Mouse (Mus musculus) cerebellum, postnatal 14 days (tissue): ENCODE measurements around the gene Gm28845.

Experiments used
- DNase-seq, 2 experiments: peaks; one replicate each; pipeline ENCODE4 v3.0.0; 2021; ENCODE audit warnings: mixed read lengths in 2 of 2

Gene Gm28845

DNA sequence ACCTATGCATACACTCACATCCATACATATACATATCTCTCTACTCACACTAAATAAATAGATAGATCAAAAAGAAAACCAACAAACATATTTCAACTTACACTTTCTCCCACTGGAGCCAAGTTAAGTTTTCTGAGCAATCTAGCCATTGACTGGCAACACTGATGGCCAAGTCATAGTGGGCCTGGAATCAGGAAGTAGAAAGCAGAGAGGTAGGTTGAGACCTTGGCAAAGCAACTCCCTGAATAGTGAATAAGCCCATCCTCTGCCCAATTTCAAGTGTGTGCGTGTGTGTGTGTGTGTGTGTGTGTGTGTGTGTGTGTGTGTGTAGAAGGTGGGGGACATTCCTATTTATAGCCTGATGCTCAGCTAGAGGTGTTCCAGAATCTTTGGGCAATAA, at the start of gene Gm28845:
Gm28845 (minus strand) TSS at position 121 of the 400 bp plus-strand sequence.
- no peak for DNase-seq

DNA sequence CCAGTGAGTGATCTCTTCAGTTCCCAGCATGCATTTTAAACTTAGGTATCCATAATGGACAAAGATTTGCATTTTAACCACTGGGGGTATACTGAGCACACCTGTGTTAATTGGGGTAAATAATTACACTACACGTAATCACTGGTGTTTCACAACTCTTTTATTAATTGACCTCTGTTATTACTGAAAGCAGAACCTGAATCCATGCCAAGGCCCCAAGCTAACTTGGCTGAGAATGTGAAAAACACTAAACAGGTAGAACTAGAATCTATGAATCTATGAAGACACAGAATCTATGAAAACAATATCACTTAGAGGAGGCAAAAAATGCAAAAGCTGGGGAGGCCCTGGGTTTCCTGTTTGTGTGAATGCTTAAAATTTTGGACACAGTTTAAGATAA, 48.1 kb upstream of the Gm28845 start:
- no peak for DNase-seq

DNA sequence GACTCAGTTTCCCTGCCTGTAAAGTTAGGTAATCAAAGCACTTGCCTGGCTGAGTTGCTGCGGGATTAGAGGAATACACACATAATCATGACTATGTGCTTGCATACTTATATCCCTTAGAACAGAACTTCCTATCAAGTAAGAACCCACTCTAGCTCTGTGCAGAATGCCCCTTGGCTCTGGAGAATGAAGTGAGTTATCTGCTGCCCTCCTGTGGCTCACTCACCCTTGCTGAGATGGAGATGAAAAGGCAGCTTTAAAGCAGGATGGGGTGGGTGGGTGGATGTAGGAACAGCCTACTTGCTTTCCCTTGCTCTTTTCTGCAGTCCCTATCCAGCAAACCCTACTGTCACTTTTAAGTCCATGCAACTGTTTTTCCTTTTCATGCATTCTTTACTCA, 42.9 kb upstream of the Gm28845 start:
- no peak for DNase-seq

DNA sequence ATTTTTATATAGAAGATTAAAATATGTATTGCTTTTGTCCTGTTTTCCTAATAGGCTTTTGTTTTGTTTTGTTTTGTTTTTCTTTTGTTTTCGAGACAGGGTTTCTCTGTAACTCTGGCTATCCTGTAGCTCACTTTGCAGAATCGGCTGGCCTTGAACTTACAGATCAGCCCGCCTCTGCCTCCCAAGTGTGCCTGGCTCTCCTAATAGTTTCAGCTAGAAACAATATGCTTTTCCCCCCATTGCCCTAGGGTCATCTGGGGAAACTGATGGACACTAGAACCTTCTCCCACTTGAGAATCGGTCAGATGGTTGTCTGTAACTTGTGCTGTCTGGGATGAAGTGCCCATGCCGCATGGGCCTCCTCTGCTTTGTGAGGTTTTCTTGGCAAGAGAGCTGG, 36.8 kb upstream of the Gm28845 start:
- no peak for DNase-seq

DNA sequence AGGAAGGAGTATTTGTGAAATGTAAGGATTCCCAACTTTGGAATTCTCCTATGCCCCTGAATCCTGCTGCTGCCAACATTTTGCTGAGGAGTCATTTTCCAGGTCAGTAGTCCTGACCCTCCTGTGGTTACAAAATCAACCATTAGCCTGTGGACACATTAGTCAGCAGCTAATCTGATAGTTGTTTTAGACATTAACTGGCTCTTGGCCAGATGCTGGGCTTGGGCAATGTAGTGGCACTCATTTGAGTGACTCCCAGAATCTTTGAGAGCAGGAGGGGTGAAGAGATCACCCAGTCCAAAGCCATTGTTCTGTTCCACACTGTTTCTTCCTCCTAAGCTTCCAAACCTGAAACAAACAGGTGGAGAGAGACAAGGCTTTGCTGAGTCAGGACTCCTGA, 35.5 kb upstream of the Gm28845 start:
- DNase-seq, result no peak

DNA sequence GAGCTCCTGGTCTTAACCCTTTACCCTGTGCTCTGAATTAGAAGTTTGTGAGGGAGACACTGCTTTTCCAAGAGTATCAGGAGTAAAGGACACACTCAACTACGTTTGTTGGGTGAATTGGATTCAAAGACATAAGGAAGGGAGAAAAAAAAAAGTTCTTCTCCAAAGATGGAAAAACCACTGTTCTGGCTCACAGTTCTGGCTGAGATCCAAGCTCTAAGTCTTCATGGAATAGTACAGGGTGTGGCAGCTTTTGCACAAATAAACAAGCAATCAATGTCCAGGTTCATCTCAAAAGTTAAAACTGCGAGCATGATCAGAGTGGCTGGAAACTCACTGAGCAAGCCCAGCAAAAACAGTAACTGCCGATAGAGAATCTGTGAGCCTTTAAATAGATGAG, 28.6 kb upstream of the Gm28845 start:
- no peak for DNase-seq

DNA sequence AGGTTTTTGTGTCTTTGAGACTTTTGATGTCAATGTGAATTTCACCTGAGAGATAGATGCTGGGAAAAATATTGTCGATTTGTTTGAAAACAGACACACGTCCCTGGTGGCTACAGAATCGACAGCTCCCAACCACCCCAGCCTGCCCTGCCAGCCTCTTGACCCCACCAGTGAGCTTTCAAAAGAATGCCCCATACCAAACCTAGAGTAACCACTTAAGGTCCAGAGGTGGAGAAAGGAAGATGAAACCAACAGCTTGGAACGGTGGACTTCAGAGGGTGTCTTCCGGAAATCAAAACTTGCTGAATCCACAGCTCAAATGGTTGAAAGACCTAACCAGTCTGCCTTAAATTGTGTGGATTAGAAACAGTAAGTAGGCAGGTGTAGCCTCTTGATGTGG, 28.0 kb upstream of the Gm28845 start:
- no peak for DNase-seq

DNA sequence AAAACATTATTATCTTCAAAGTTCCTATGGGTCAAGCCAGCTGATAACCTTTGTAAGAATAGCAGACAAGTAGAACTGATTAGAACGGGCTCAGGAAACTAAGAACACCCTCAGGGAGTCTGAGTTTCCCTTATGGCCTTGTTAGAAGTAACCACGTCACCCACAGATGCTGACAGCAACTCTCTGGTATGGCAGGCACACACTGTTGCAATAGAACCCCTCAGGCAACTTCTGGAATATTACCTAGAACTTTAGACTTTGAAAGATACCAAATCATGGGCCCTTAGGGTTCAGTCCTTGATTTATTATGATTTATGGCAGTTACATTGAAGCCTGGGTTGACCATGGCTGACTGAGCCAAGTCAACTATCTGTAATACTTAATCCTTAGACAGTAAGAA, 27.2 kb upstream of the Gm28845 start:
- no peak for DNase-seq

DNA sequence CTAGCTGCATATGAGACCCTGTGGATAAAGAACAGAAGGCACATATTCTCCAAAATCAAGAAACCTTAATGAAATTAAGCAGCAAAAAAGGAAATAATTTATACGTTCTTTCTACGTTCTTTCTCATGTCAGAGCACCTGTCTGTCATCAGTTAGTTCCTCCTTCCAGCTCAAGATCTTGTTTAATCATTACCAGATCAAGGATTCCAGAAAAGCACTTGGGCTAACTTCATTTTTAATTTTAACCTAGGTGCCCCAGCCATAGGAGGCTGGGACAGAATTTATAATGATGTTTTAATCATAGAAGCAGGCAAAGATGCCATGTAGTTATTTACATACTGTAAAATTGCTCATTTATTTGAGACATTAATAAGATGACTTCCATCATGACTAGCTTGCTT, 25.4 kb upstream of the Gm28845 start:
- DNase-seq, result no peak

DNA sequence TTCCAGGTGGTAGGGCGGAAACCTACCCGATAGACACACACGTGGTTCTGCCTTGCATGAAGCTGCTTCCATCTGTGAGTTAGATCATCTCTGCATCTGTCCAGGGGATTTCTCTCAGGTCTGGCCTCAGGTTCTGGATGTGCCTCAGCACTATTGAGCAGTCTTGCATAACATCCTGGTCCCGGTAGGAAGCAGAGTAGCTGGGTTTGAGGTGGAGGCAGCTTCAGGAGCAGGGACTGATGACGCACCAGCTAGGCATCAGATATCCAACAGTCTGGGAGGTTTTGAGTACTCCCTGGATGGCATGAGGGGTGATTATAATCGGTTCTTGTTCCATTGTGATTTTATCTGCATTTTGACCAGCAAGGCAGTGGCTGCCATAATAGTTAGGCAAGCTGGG, 18.2 kb upstream of the Gm28845 start:
- DNase-seq, result no peak

DNA sequence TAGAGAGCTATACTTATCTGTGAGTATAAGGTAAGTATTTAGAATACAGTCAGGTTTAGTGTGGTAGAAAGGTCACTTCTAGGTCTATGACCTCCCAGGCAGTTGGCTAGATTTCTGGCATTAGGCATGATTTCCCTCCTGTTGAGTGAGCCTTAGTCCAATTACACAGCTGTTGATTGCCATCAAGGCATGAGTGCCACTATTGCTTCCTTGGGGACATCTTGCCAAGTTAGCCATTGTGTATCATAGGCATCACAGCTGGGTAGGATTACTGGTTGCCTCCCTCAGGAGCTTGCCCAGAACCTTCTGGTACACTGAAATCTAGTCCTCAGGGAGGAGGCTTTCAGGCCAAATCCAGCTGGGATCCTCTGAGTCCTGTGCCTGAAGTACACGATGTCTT, 13.5 kb upstream of the Gm28845 start:
- DNase-seq, result no peak

DNA sequence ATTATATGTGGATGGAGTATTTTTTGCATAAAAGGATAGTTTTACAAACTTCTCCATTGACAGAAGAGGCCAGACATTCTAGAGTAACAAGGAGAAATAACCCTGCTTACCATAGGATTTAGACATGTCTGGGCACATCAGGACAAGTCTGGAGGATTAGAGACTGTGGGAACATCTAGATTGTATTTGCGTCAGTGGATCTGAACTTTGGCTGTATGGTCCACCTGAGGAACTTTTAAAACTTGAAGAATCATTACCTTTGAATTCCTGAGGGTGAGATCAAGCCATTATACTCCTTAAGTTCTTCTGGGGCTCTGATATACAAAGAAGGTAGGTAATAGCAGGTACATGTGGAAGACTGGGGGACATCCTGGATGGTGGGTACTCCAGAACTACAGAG, 12.3 kb upstream of the Gm28845 start:
- no peak for DNase-seq

DNA sequence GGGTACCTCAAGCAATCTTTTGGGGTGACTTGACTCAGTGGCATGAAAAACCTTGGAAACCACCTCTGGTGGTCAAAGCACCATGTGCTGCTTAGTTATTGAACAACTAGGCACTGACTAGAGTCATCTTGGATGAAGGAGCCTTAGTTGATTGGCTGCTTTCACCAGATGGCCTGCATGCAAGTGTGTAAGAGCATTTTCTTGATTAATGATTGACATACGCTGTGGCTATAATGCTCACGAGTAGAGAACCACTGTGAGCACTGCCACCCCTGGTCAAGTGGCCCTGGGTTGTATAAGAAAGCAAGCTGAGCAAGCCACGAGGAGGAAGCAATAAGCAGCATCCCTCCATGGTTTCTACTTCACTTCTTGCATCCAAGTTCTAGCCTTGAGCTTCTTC, 10.9 kb upstream of the Gm28845 start:
- DNase-seq, result no peak

DNA sequence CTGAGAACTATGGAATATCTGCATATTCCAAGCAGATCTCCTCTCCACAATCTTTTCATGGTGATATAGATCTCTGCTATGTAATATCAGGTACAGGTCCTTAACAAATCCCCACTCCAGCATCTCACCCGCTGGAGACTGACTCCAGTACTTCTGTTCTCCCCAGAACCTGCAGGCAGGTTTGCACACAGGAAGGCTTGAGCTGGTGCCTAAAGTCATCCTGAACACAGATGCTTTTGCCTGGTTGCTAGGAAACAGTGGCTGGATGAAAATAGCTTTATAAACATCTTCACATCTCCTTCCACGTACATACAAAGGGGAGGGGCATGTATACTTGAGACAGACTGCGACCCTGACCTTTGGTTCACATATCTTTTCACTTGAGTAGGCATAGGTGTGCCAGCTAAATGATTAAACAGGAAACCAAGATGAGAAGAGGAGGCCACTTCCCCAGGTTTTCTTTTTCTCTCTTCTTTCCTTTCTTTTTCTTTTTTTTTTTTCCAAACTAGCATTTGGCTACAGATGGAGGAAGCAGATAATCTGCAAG, 10.3 kb upstream of the Gm28845 start:
- DNase-seq, result no peak

DNA sequence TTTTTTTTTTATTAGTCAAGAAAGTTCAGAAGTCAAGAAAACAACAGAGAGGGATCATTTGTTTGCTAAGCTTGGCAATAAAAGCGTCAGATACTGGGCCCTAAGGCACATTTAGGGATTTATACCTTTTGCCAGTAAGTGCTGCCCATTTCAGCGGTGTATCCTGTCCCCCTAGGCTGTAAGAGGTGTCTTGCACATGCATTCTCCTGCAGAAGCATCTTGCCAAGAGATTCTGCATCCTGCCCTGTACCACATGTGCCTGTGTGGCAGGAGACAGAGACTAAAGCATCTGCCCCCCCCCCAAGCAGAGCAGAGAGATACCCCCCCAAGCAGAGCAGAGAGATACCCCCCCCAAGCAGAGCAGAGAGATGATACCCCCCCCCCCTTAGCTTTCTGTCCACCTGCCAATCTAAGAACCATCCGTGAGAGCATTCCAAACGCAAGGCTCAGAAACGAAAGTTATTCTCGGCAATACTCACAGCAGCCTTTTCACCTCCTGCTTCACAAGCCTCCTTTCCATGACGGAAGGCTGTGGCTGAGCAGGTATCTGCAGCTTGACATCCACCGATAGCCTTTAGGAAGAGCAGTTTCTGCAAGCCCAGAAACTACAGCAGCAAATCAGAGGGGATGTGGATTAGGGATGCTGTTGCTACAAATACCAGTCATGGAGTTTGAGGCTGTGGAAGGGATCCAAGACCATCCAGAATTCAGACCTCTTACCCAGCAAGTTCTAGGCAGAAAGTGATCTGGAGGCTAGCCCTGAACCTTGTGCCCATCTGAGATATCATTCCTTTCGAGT, 3.4 kb upstream of the Gm28845 start, which contains the start of gene D630023F18Rik:
D630023F18Rik (minus strand) TSS at position 641 of the 799 bp plus-strand sequence.
- DNase-seq, result peak; percentile 42 to 59

DNA sequence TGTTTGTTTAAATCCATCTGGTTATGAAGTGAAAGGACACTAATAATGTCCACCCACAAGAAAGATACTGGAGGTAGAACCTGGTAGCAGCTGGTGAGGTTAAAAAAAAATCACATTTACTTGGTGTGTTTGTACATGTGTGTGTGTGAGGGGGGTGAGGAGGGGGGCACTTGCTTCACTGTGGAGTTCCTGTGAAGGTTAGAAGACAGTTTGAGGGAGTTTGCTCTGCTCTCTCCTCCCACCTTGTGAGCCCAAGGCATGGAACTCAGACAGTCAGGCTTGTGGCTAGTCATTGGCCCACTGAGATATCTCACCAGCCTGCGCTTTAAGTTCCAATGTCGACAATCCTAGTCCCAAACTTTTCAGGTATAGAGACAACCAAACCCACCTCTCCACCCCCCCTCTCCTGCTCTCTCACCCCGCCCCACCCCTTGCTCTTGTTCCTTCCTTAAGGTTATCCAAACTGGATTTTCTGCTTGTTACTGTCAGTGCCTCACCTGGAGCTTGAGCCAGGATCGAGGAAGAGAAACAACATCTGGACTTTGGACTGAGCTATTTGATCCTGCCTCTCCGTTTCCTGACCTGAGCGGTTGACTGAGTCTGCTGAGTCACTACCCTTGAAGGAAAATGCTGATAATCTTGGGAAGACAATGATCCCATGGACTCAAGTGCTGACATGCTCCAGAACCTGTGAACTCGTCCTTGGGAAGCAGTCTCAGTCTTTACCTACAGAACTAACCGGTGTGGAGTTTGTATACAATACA, 1.0 kb downstream of the Gm28845 start:
- no peak for DNase-seq

DNA sequence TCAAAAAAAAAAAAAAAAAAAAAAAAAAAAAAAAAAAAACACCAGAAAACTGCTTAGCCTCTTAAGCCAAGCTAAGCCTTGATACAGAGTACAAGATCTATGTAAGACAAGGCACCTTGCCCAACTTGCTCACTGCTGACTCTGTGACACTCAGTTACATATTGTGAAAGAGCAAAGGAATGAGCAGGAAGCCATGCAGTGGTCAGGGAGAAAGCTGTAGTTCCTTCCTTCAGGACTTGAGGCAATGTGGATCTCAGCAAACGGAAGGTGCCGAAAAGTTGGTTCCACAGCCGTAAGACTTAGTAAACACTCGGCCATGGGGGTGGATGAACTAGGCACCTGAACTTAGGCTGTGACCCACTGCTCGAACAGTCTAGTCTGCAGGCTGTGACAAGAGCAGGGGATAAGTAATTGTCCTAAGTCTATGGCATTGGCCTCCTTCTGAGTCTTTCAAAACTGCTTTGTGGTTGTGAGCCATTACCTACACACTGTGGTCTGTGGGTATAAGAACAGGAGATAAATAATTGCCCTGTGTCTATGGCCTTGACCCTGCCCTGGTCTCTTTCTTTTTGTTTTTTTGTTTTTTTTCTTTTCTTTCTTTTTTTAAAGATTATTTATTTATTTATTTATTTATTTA, 5.7 kb downstream of the Gm28845 start:
- DNase-seq, result no peak

DNA sequence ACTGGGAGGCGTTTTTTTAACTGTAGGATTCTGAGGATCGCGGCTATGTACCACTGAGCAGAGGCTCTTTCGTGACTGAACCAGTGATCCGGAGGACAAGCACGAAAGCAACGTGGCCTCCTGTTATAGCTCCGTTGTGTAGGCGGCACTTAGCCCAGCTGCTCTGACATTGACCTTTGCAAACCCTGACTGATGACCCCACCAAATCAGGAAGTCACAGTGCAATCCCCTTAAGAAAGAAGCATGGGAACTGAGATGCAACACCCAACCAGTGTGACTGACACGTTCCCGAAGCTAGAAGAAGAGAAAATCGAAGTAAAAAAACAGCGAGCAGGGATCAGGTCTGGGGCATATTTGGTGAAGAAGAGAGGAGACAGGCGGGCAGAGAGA, 6.6 kb downstream of the Gm28845 start:
- DNase-seq, result peak in 1 of 2 experiments; percentile 1

DNA sequence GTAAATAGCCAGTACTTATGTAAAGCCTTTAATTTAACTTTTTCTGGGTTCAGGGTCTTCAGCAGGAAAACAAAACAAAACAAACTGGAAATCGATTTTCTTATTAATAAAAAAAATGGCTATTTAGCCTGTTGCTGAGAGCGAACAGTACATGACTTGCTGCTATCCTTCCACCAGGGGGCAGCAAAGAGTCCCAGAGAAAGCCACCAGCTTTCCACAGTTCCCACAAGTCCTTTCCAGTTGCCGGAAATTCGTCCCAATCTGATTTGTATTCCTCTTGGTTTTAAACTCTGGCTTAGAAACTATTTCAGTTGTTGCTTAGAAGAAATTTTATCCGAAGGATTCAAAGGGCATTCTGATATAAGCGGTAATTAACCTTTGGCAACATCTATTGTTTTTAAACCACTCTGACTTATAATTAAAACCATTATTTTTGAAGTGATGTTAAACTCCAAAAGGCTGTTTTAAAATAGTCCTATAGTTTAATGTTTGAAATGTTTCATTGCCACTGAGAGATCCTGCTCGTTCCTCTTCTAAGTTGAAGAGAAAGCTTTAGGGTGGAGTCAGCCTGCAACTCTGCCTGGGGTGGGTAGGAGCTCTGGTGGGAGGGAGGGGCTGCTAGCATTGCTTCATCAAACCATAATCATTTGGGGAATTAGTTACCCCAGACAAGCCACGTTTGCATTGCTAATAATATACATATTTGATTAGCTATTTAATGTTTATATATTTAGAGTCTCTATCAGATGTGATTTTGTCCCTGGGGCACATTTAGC, 7.1 kb downstream of the Gm28845 start:
- DNase-seq, result peak; percentile 85 to 87

DNA sequence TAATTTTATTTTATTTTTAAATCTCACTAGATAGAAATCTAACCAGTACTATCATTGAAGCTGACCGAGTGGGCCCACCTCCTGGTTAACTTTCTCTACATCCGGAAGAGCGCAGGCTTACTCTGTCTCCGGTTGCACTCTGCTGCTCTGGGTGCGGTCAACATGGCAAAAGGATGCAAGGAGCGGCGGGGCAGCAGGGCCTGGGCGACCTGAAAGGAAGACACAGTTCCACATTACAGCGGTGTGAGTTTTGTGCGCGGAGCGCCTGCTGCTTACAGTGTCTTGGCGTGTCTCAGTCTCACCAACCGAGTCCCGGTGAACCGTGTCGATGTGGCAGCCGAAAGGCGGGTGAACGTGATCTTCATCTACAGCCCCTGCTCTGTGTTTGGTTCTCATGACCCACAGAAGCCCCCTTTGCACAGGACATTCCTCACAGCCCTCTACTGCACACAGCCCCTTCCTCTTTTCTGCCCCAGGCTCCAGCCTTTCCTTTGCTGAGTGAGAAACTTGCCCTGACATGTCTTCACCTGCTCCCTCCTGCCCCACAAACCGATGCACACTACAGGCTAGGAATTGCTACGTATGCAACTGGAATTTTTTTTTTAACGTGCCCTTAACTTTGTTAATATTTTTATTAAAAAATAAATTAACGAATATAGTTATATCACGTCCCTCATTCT, 9.5 kb downstream of the Gm28845 start:
- no peak for DNase-seq

DNA sequence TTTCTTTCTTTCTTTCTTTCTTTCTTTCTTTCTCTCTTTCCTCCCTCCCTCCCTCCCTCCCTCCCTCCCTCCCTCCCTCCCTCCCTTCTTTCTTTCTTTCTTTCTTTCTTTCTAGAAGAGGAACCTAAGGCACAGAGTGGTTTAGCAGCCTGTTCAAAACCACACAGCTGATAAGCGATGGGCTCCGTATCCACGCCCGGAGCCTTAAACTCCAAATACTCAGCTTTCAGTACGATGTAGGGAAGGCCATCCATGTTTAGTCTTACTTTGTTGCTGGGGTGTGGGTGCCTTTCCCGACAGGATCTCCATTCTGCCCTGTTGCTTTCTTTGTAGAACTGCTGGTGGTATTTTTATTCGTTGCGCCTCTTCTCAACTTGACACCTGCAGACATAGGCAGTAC, 10.2 kb downstream of the Gm28845 start:
- no peak for DNase-seq

DNA sequence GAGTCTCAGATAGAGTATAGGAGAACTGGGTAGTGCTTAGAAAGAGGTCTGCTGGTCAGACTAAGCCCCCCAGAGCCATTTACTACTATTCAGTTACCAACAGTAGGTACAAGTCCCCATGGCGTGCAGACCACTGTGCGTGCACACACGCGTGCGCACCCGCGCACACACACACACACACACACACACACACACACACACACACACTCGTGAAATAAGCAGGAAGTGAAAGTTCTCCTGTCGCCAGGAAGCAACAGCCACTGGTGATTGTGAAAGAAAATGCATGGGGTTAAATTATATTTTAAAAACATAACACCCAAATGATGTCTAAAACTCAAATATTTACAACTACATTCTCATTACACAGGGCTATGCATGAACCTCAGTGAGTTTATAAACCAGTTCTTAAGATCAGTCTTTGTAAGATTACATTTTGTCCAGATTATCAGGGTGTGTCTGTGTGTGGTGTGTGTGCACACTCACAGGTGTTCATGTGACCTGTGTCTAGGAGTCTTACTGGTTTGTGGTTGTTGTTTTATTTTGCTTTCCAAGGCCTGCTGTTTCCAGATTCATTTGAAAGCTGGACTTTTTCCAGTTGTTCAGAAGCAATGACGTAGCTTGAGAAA, 11.6 kb downstream of the Gm28845 start:
- DNase-seq, result no peak
